Mouse (Mus musculus) frontal cortex, postnatal 25 days (tissue): ENCODE data around the gene 3830406C13Rik.

ENCODE experiments used
- DNase-seq, 2 experiments: peaks; one replicate each; pipeline ENCODE4 v3.0.0; 2022; ENCODE audit warnings: low spot score in 2 of 2

Gene 3830406C13Rik

DNA sequence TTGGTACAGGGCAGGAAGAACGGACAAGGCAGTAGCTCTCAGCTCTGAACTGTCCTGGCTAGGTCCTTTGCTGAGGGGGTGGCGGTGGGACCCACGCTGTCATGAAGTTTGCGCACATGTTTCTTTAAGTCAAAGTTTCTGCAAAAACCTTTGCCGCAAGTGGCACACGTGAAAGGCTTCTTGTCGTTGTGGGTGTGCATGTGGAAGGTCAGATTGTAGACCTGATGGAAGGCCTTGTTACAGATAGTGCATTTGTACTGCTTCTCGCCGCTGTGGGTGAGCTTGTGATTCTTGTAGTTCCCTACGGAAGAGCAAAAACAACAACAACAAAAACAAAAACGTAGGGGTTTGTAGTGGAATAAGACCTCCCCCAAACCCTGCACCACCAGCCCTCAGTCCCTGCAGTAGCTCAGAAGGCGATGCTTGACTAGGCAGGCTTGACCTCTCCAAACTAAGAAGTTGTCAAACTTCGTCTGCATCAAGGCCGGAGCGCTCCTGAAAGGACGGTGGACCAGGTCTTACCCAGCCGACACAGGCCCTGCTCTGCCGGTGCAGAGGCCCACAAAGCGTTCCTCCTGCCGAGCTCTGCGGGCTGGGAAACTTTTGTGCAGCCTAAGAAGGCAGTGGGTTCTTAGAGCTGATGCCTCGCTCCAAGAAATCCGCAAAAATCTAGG lies 58.6 kb downstream of the 3830406C13Rik start:
- no peak for DNase-seq

DNA sequence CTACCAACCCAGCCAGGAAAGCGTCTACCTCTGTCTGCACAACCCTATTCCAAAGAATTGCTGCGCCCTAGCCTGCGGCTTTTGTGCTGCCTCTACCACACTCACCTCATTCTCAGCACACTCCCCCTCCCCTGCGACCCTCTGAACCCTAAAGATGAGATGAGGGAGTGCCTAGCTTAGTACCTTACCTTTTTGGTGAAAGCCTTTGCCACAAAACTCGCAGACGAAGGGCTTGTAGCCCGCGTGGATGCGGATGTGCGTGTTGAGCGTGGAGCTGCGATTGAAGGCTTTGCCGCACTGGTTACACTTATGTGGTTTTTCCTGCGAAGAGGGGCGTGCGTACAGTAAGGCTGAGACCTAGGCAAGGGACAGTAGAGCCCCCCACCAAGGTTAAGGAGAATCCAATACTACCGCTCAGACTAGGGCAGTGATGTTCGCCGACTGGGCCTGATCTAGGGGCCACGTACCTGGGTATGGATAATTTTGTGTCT lies 59.5 kb downstream of the 3830406C13Rik start:
- no peak for DNase-seq

DNA sequence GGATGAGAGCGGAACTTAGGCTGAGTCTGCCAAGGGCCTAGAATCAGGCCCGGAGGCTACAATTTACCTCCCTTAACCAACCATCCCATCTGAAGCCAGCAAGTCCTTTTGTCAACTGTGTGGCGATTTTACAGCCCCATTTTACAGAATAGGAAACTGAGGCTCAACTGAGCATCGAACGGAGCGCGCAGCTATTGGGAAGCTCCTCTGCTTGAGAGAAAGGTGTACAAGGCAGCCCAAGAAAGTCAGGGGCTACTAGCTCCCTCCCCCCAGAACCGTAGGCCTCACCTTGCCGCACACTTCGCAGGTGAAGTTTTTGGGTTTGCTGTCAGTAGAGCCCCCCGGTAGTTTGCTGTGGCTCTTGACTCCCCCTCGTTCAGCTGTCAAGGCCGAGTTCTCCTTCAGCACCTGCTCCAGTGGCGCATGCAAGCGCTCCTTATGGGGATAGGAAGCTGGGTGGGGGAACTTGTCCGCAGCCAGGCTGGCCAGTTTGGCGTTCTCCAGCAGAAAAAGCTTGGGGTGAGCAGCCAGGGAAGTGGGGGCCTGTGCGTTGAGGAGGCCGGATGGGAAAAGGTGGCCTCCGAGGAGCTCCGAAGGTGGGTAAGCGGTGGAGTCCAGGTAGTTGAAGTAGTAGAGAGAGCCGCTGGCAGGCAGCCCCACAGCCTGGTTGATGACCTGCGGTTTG lies 60.2 kb downstream of the 3830406C13Rik start:
- DNase-seq: no peak

DNA sequence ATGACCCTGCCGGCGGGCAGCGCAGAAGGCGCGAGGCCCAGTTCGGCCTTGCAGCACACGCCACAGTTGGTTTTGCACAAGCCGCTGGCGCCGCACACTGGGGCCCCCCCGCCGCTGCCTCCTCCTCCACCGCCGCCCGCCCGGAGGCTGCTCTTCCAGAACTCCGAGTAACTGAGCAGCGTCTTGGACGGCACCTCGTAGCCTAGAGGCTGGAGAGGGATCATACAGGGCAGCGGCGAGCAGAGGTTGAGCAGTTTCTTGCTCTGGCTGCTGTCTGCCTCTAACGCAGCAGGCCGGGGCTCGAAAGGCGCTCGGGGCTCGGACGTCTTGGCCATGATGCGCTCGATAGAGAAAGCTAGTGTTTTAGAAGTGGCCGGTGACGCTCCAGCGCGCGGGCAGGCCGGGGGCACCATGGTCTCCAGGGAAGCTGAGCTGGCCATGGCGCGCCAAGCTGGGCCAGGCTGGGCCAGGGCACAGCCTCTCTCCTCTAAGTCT lies 60.8 kb downstream of the 3830406C13Rik start:
- DNase-seq: no peak

DNA sequence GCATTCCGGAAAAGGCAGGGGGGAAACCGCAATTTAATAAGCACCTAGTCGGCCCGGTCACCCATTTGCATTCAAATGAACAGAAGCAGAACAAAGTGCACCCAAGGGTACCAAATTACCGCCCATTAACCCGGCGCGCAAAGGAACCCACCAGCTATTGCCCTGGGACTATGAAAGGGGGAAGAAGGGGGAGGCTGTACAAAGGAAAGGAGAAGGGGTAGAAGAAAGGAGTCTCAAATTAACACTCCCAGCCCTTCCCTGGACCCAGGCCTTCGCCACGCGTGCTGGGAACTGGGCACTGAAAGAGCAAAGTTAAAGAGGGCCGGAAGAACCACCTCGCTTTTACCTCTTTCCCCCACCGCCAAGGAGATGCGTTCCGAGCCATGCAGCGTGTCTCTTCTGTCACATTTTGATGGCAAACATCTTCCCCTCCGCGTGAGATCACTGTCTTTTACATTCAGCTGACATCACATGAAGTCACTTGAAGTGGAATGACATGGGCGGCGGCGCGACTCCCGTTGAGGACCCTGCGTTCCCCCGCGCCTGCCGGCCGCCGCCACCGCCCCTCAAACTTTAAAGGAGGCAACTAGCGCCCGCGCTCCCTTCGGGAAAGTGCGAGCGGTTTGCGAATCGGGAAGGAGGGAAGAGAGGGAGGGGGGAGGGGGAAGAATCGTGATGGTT lies 61.4 kb downstream of the 3830406C13Rik start:
- no peak for DNase-seq

DNA sequence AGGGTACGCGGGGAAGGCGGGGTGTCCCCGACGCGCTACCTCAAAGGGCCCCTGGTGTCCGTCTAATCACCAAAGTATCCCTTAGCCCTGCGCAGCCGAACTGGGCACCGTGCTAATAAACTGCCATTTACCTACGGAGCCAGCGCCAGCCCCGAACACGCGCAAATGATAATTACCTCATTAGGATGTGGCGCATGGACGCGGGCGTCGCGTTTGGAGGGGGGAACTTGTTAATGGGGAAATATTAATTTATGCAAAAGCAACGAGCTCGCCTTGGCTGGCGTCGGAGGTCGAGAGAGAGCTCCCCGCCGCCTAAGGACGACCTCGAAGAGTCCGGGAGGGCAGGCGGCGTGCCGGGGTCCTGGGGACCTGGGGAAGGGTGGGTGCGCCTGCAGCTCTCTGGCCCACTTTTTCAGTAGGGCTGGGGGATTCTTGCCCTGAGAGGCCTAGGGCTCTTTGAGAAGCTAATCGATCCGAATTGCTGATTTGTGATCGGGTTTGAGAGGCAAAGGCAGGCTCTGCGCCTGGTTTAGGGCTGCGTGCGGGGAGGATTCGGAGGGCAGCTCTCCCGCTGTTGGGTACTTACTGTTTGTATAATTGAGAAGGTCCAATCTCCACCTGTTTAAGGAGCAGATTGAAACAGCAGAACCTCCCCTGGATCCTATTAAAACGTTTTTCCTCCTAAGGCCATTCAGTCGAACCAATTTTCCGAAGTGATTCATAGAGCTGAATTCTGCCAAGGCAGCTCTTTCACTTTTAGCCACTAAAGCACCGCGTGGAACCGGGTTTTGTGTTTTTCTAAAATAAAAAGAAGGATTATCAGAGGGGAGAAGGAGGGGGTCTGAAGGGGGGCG lies 62.3 kb downstream of the 3830406C13Rik start:
- DNase-seq: no peak

DNA sequence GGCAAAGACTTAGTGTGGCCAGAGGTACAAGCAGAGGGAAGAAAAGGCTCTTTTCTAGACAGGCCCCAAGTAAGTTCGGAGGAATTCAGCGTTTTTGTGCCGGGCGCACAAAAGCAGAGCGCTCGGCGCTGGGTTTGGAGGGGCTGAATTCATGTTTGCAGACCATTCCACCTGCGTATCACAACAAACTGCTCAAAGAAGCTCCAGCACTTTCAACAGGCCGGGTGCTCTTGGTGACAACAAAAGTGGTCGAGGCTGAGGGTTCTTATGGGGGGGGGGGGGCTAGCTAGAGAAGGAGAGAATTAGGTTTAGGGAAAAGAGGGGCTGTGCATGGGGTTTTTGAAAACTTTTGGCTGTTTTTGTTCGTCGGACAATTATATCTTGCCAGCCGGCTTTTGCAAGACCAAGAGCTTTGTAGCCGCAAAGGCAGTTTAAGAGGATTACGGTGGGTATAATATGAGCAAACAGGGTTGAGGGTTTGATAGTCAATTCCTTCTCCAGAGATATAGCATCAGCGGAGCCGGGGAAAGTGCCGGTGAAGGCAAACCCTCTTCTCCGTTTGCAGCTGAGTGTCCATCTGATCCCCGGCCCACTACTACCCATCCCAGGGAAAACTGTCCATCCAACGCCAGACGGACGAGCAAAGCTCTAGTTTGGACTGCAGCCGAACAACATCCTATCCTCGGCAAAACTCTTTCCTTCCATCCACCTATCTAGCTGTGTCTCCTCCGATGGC lies 63.1 kb downstream of the 3830406C13Rik start:
- no peak for DNase-seq

DNA sequence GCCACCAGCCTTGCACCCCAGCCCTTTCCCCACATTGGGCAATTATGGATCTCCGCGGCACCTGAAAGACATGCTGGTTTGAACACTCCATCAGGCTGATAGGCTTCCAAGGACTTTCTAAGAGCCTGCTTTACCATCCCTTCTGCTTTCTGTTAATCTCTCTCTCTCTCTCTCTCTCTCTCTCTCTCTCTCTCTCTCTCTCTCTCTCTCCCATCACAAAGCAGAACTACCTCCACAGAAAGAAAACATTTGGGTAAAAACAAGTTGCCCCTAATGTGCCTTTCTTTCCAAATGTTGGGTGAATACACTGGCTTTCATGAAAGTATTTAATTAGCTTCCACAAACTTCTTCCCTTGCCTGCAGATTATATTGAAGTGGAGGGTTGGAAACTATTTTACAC lies 64.1 kb downstream of the 3830406C13Rik start, which contains the start of gene Fezf2:
Fezf2 (minus strand) TSS at position 101 of the 400 bp plus-strand sequence.
- no peak for DNase-seq

DNA sequence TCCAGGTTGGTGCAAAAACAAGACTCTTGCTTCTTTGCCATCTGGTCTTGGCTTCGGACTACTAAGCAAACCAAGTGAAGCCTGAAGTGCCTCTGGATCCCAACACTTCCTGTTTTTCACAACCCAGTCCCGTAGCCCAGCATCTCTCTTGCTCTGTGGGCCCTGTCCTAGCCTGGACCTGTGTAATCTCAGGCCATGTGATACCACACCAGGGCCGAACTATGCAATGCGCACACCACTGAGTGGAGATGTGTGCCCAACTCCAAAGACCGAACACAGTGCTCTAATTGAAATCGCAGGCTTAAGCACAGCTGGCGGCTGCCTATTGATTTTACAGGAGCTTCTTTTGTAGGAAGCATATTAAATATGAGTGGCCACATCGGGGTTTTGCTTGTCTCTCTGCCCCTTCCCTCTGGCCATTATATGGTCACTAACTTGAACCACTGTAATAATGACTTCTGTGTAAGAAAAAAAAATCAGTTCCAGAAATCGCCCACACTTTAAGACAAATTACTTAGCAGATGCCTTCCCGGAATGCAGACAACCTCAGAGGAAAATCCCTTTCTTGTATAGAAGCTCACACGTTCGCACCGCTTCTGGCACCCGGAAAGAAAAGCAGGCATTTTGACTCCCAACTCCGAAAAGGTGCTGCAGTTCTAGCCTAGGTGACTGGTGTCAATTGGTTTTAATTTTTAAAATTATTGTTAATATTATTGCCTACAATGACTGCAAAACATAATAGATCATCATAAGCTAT lies 65.5 kb downstream of the 3830406C13Rik start:
- DNase-seq: no peak

DNA sequence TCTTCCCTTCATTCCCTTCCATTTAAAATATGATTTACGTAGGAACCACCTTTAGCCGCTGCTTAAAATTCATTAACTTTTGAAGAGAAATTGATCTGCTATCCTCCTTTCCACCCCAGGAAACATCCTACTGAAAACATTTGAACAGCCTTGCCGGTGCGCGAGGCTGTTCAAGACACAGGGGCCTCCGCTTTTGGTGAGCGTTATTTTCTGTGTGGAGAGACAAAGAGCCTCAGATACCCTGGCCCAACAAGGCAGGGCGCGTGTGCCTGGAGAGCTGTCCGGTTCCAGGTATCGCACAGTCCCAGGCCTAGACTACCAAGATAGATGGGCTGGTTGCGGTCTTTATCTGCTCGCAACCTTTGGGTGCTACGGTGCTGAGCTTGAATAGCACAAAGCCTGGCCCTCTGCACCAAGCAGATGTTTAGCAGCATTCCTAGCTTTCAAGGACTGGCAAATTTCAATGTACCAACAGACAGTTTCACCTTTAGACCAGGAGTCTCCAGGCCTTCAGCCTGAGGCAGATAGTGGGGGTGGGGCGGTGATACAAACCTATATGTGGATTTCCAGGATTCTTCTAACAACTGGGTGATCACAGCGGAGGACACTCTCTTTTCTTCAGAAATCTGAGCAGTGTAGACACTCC lies 66.4 kb downstream of the 3830406C13Rik start:
- no peak for DNase-seq
